Mouse (Mus musculus) C2C12 (cell line): ENCODE measurements around the gene Zfp428.
"Not testable (repeated sequence)": the region's sequence is repeated elsewhere in the genome, so short reads cannot be mapped to it uniquely, and the experiment has no call there.

Experiments used
- CTCF ChIP-seq: IDR thresholded peaks from one replicate; pipeline ENCODE4 v1.5.1; 2011; ENCODE audit not compliant: control insufficient read depth, insufficient read depth, insufficient read length
- MYOD1 ChIP-seq: IDR thresholded peaks from one replicate; pipeline ENCODE4 v1.6.1; 2011; ENCODE audit warnings: low read depth; ENCODE audit not compliant: control insufficient read depth, insufficient read length

GRCm38 (mm10) chr7:24516319-24516718 is 9.5 kb downstream of the Zfp428 start:
- peak; percentile 2 for TF ChIP-seq CTCF
- not testable (repeated sequence) for TF ChIP-seq MYOD1
